In genomic region chr8:82184022-82184421, GRCm38 (mm10) we compare ENCODE assay signal across 20 mouse cellular contexts.
"Had no signal": no experiment of that assay in that cellular context is flagged by ENCODE, and none has a peak within 500 bp of the region (broad histone marks: within the 10 kb centered on the region; RNA-seq: fewer than 3 reads in every experiment).

No protein-coding gene starts in this region.

- H3K36me3 ChIP-seq: liver, embryonic 15.5 days; midbrain, embryonic 10.5 days; midbrain, embryonic 12.5 days; neural tube, embryonic 12.5 days; stomach, embryonic 15.5 days had no signal

- H3K4me1 ChIP-seq: liver, embryonic 15.5 days; midbrain, embryonic 10.5 days; midbrain, embryonic 12.5 days; neural tube, embryonic 12.5 days; stomach, embryonic 15.5 days had no signal

- H3K4me2 ChIP-seq: liver, embryonic 15.5 days; lung, embryonic 14.5 days; midbrain, embryonic 12.5 days; neural tube, embryonic 12.5 days; stomach, embryonic 15.5 days had no signal

- ATAC-seq: midbrain, embryonic 16.5 days had no signal

- H3K27me3 ChIP-seq: liver, embryonic 15.5 days; megakaryocyte, embryonic 14.5 days; midbrain, embryonic 12.5 days; neural tube, embryonic 12.5 days; stomach, embryonic 15.5 days had no signal

- H3K9me3 ChIP-seq: liver, embryonic 15.5 days; megakaryocyte, embryonic 14.5 days; midbrain, embryonic 10.5 days; midbrain, embryonic 12.5 days; neural tube, embryonic 12.5 days; stomach, embryonic 15.5 days had no signal

- H3K4me3 ChIP-seq: liver, embryonic 15.5 days; megakaryocyte, embryonic 14.5 days; midbrain, embryonic 10.5 days; midbrain, embryonic 12.5 days; myocyte; neural tube, embryonic 12.5 days; stomach, embryonic 15.5 days had no signal

- DNase-seq: lung, adult 18-20 months; lung, embryonic 14.5 days; lung, postnatal 10 days; lung, postnatal 4 days; midbrain, embryonic 14.5 days; retina, postnatal 1 day; right cerebral cortex, adult 18-20 months; right cerebral cortex, postnatal 25 days; thymus, adult 2 months; thymus, postnatal 25 days; thymus, postnatal 4 days had no signal

- H3K9ac ChIP-seq: liver, embryonic 15.5 days; lung, embryonic 14.5 days; midbrain, embryonic 12.5 days; neural tube, embryonic 12.5 days; stomach, embryonic 15.5 days had no signal

- H3K27ac ChIP-seq: liver, embryonic 15.5 days; midbrain, embryonic 10.5 days; midbrain, embryonic 12.5 days; neural tube, embryonic 12.5 days; stomach, embryonic 15.5 days; stomach, postnatal 0 days had no signal
